Mouse (Mus musculus) hematopoietic stem cell, adult 5-6 weeks (primary cell): ENCODE measurements around the gene Rmdn3. TPM values are rescaled to one million over a fixed set of nuclear protein-coding genes. Genes with fewer than 3 reads are reported as not detected.
A peak's percentile ranks its signal among the peaks of the same experiment; 100 is the strongest.

Experiments
- ATAC-seq, 2 experiments: fragments of 125-278 bp in 1 of 2; replicated peaks in 1 of 2; 2 replicates each; pipeline ENCODE4 v1.8.0; 2016 to 2017; ENCODE audit warnings: inconsistent platforms in 2 of 2, mild to moderate bottlenecking in 2 of 2, moderate number of reproducible peaks in 2 of 2, low read depth in 1 of 2, moderate TSS enrichment in 1 of 2; ENCODE audit not compliant: low FRiP score in 2 of 2, poor library complexity in 2 of 2, severe bottlenecking in 2 of 2, insufficient read depth in 1 of 2, low TSS enrichment in 1 of 2
- total RNA-seq: library from RNA; stranded (forward); fragments of 172-1452, 232-1000 nt; gene quantifications from 2 replicates; pipeline ENCODE4 v1.2.3, GENCODE M21; 2017

The Rmdn3 gene
- total RNA-seq, 1 experiment from 2014 or later: 38.9 TPM

DNA sequence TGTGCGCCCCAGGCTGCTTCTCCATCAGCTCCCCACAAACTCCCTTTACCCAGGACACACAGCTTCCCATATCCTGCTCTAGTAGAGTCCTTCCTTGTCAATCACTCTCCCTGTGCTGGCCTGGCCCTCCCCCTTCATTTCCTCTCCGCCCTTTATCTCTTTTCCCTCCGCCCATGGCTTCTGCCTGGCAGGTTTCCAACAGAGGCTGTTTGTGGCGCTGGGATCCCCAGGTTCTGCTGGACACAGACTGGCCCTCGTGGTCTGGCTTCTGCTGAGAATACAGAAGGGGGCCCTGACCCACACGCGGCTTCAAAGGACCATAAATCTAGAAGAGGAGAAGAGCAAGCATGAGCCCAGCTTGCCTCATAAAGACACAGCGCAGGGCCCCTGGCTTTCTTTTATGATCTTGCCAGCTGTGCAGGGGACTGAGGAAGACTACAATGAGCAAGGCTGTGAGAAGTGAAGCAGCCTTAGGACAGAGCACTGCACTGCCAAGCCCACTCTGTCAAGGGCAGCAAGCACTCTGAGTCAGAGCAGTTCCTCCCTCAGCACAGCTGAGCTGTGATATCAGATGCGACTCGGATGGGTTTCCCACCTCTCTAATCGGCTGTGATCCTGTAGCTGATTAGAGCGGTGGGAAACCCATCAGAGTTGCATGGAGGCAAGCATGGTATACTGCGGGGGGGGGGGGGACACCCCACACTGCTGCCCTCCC lies 16.2 kb upstream of the Rmdn3 start:
- no peak for ATAC-seq

DNA sequence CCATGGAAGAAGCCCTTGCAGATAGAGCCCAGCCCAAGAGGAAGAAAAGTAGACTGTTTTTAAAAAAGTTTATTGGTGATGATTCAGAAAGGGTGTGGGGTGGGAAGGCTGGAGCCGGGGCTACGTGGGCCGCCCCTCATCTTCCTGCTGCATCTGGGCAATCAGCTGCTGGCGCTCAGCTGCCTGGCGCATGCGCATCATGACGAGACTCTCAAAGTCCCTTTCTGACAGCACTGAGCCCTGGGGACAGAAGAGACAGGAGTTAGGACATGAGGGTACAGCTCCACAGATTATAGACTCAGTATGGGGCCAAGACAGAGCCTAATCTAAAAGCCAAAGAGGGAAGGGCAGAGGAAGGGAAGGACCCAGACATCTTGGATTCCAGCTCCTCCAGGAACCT lies 15.6 kb upstream of the Rmdn3 start:
- ATAC-seq: no peak

DNA sequence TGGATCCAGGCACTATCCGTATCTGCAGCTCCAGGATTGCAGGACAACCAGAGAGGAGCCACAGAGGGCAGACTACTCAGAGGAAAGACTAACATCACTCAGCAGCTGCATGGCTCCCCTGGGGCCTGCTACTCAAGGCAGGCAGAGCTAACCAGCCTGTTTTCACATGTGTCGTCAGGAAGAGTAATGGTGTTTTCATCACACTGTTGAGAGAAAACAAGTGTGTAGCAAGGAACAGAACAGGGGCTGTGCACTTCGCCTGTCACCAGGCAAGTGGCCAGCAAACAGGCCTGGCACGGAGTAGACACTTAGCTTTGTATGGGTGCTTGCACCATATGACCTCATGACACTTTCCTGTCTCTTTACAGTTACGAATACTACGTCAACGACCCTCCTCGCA lies 14.7 kb upstream of the Rmdn3 start:
- no peak for ATAC-seq

DNA sequence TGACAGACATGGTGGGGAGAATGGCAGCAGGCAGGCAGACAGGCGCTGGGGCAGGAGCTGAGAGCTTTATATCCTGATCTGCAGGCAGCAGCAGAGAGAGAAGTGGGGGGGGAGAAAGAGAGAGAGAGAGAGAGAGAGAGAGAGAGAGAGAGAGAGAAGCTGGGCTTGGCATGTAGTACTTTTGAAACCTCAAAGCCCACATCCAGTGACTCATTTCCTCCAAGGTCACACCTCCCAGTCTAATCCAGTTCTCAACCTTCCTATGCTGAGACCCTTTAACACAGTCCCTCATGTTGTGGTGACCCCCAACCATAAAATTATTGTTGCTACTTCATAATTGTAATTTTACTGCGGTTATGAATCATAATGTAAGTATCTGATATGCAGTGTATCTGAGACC lies 13.4 kb upstream of the Rmdn3 start:
- ATAC-seq: no peak

DNA sequence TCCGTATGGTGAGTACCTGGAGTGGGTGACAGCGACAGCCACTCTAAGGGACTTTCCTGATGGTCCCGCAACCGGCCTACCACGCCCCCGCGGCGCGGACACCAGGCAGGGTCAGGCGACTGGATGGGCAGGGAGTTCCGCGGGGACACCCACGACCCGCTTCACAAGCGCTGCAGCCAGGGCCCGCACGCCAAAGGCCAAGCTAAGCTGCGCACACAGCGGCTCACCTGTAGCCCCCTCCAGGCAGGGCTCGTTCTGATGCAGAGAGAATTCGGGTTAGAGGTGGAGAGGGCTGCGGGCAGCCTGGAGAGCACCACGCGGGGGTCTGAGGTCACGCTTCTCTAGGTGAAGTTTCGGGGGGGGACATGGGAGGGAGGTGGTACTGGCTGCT lies 11.0 kb upstream of the Rmdn3 start:
- ATAC-seq: peak in 1 of 2 experiments; percentile 14; a peak in 1 of 4 replicates

DNA sequence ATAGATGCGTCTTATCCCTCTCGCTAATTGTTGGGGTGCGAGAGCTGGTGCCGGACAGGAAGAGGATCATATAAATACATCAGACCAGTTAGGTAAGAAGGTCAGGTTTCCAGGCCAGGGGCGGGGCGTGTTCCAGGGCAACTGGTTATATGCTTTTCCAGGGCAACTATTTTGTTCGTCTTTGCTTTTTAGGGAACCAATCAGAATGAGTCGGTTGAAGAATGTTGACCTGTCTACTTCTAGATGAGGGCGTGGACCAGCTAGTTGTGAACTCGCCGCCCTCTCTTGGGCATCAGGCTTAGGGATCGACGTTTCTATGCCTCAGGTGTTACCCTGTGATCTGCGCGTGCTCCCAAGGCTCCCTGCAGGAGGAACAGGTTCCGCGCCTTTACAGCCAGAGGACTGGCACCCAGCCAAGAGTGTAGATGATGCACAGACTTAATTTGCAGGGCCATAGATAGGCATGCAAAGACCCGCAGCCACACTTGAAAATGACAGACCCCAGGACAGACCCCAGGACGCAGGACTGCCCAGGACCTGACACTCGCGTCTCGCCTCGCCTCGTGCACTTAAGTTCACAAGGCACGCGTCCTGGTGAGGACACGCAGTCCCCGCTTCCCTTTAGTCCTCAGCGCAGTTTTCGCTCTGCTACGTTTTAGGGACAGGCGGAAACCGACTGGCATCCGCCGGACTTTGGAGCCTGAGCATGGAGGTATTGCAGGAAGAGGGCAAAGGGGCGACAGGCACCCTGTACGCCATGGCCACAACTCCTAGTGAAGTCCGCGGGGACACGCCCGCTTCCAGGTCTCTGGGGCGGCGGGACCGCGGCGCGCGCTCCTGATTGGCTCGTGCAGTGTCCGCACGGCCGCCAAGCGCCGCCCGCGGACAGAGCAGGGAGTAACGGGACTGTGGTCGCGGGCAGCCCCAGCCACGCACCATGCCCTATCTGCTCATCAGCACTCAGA lies 10.3 kb upstream of the Rmdn3 start, which contains the start of gene Gchfr:
Gene Gchfr (plus strand): TSS at position 873 of the 965 bp plus-strand sequence.
- ATAC-seq: peak; percentile 46 to 68

DNA sequence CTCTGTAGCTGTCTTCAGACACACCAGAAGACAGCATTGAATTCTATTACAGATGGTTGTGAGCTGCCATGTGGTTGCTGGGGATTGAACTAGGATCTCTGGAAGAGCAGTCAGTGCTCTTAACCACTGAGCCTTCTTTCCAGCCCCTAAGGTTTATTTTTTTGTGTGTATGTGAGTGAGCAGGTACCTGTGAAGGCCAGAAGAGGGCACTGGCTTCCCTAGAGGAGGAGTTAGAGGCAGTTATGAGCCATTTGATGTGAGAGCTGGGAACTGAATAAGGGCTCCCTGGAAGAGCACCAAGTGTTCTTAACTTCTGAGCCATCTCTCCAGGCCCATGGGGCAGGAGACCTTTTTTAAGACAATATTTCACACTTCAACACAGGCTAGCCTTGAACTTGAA lies 8.6 kb upstream of the Rmdn3 start:
- ATAC-seq: no peak

DNA sequence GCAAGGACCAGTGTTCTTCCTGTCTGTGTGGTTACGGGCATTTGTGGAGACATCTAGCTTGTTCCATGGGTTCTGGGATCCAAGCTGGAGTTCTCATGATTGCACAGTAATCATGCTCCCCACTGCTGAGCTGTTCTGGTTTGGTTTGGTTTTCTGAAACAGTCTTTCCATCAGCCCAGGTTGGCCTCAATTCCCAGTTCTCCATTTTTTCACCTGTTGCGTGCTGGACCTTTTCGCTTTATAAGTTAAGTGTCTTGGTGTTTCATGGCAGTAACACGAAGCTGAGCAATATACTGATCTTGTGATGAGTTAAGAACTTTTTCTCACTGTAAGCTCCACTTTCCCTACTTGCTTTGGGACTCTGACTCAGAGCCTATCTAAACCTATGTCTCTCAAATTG lies 7.2 kb upstream of the Rmdn3 start:
- ATAC-seq: no peak

DNA sequence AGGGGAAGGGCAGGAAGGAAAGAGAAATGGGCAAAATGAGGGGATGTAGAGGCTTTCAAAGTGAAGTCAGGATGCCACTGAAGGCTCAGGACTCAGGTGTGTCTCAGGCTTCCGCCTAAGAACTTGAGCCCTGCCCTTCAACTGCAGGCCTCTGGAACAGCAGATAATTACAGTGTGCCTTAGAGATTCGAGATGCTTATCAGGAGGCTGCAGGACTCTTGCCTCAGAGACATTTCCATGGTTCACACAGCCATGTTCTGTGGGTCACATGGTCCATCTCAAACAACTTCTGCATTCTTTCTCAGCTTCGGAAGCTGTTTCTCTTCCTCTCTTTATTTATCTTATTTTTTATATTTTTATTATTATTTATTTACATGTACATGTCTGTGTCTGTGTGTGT lies 6.3 kb upstream of the Rmdn3 start:
- no peak for ATAC-seq

DNA sequence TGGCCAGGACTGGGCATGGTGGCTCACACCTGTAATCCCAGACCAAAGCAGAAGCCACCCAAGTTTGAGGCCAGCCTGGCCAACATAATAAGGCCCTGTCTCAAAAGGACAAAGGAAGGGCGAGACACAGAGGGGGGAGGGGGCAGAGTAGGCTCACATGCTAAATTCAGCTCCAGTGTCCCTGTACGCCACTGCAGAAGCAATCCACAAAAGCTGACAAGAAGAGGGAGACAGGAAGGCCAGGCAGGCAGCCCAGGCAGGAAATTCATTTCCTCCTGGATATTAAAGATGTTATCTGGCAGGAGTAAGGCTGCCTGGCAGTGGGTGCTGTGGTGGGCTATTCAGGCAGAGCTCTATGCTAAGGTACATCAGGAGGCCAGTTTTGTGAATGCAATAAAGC lies 4.4 kb upstream of the Rmdn3 start:
- no peak for ATAC-seq

DNA sequence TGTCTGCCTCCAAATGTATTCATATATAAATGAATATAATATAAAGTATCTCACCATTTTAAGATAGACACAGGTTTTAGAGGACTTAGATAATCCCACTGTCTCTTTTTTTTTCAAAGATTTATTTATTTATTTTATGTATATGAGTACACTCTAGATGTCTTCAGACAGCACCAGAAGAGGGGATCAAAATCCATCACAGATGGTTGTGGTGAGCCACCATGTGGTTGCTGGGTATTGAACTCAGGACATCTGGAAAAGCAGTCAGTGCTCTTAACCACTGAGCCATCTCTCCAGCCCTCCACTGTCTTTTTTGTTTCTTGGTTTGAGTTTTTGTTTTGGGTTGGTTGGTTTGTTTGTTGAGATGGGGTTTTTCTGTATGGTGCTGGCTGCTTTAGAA lies 1.0 kb upstream of the Rmdn3 start:
- ATAC-seq: no peak

DNA sequence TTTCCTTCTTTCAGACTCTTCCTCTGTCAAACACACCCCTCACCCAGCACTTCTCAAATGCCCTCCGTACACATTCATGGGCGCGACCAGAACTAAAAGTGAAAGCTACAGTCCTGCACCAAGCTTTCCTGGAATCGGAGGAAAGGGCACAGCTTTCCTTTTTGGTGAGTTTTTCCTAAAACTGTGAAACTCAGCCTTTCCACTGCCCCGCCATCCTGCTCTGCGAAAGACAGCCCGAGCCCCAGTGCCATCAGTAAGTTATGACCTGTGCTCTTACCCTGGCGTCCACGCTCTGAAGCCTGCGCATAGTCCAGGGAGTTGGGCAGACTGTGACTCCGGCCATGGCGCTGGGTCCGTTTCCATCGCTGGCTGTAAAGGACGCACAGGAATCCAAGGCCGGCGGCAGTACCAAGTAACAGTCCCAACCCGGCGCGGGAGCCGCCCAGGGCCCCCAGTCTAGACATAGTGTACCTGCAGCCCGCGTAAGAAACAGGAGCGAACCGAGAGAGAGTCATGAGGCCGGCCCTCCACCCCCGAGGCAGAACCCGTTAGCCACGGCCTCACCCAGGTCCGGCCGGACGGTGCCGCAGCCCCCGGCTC lies 653 bp downstream of the Rmdn3 start:
- ATAC-seq: 0 out of 4 replicates have a peak, but pooled peaks of 1 of the 2 experiments have one; percentile 16

DNA sequence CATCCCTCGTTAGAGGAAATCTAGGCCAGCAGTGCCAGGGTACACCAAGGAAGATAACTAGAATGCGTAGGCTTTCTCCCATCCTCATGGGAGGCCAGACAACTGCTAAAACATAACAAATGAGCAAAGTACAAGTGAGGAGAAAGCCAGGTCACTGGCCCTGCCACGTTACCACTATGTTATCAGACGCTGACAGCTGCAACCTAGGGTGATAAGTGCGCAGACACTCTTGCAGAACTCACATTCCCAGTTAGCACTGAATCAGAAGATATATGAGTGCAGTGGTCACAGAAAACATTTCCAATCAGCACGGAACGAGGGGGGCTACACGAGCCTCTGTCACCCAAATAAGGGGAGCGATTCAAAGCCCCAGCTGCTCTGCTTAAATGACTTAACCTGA lies 1.4 kb downstream of the Rmdn3 start:
- peak in 1 of 2 experiments; percentile 25; a peak in 2 of 4 replicates for ATAC-seq

DNA sequence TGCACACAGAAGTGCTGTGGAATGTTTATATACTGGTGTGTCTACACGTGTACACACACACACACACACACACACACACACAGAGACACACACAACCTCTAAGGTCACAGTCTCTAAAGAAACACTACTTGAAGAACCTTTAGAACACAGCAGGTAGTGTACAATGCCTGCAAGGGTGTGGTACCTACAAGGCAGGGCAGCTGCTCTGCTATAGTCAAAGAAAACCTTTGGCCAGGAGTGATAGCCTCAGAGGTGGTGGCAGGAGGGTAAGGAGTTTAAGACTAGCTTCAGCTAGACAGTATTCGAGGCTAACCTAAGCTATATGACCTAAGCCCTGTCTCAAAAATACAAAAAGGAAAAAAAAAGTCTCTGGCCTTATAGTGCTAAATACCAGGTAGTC lies 2.2 kb downstream of the Rmdn3 start:
- no peak for ATAC-seq

DNA sequence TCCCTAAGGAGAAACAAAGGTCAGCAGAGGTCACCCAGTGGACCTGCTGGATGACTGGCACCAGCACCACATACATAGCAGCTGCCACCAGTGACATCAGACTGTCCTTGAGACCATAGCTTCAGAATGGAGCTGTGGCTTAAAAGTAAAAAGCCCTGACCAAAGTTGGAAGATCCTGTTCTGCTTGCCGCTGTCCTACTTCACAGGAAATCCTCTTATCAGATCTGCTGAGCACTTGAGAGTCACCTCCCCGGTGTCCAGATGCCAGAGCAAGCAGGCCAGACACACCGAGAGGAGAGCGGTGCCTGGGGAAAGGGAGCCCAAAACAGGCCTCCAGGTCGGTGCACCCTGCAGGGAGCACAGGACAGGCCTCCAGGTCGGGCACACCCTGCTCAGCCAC lies 4.6 kb downstream of the Rmdn3 start:
- no peak for ATAC-seq

DNA sequence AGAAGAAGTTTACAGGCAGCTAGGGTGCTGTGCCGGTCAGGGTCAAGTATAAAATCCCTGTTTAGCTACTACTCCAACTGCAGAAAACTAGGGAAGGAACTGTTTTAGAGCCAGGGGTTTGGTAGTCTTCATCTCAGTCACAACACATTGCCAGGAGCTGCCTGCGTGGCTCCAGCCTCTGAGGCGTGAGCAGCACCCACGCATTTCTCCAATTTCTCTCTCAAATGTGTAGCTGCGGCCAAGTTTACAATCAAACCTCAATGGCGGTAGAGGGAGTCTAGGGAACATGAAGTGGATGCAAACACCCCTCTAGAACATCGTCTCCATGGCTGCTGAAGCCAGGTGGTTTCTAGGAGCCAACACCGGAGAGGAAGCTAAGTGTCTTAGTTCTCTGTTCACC lies 9.1 kb downstream of the Rmdn3 start:
- no peak for ATAC-seq

DNA sequence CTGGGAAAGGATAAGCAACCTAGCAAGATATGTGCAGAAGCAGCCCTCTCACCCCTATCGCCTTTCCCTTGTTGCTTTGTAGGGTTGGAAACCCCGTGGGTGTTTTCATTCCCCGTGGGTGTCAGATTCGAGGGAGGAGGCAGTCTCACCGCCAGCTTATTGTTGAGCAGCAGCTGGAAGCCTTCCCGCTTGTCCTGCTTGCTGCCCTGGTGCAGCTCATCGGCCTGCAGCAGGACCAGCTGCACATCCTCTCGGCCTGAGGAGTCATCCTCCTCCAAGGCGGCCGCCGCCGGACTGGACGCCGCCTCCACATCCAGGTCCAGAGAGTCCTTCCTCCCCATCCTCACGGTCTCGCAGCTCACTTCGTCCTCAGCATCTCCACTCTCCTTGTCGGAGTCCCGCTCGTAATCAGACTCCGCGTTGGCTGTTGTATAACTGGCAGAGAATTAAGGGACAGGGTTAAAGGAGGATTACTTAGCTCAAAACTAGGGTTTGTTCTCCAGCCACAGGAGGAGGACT lies 9.6 kb downstream of the Rmdn3 start:
- no peak for ATAC-seq

DNA sequence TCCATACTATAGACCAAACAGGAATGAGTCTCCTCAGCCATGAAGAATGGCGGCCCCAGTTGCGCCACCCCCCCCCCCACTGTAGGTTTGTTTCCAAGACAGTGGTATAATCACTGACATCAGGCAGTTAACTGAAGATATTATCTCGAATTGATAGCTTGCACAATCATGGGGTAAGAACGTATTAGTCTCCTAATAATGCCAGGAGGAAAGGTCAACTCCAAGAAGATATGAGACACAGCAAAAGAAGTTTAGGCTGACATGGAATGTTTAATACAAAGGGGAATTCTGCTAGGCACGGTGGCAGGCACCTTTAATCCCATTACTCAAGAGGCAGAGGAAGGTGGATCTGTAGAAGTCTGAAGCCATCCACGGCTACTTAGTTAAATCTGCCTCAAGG lies 10.4 kb downstream of the Rmdn3 start:
- ATAC-seq: no peak
